Mouse (Mus musculus) adrenal gland, adult 8-10 months (tissue): Measurements from ENCODE around the gene Ubp1. TPM values are rescaled to one million over a fixed set of nuclear protein-coding genes. Genes with fewer than 3 reads are reported as not detected.

Source experiments
- DNase-seq: peaks from one replicate; pipeline ENCODE4 v3.0.0; 2022
- total RNA-seq, 4 experiments: library from RNA; stranded (reverse); gene quantifications; 2 replicates each; pipeline ENCODE4 v1.2.4; 2022

The Ubp1 gene
- total RNA-seq, 4 experiments from 2014 or later = 47.4 to 79.2 (median 66.6) TPM

DNA sequence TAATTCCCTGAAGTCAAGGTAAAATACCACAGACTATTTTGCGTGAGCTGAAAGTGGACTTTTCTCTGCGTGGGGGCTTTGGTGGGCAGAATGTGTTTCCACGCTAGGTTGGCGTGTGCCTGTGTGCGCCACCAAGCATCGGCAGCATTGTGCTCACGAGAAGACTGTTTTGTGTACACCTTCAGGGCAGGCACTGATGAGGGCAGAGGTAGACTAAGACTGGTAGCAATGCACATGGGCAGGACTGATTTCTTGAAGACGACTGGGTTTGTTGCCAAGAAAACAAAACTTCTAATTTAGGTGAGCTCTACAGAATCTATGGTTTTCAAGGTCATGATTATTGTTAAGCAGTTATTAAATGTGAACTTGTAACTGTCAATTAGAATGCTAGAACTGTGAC, 38.7 kb downstream of the Ubp1 start:
- DNase-seq = no peak

DNA sequence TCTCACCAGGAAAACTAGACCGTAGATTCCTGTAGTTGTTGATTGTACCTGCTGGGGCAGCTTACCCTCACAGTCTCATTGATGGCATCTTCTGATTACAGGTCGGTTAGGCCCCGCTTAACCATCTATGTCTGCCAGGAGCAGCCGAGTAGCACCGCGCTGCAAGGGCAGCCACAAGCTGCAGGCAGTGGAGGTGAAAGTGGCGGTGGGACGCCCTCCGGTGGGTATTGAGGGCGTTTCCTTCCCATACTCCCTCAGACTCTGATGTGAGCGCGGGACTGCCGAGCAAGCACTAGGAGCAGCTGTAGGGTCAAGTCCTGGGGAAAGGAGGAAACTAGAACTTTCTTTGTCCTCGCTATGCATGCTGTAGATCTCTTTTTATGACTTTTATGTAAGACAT, 39.3 kb downstream of the Ubp1 start:
- DNase-seq = no peak

DNA sequence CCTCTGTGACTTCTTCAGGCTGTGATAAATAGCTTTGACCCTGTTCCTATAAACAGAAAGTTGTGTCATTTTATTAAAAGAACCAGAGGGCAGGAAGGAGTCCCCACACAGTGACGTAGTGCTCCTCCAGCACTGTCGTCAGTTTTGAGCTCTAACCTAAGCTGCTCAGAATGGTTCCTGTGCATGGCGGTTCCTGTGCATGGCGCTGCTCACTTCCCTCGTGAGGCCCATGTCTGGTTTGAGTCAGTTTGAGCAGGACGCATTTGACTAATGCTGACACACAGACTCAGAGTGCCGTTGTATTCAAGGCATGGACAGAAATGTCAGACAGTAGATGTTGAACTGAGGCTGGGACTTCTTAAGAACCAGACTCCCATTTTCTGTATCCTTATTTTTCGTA, 40.9 kb downstream of the Ubp1 start:
- no peak for DNase-seq

DNA sequence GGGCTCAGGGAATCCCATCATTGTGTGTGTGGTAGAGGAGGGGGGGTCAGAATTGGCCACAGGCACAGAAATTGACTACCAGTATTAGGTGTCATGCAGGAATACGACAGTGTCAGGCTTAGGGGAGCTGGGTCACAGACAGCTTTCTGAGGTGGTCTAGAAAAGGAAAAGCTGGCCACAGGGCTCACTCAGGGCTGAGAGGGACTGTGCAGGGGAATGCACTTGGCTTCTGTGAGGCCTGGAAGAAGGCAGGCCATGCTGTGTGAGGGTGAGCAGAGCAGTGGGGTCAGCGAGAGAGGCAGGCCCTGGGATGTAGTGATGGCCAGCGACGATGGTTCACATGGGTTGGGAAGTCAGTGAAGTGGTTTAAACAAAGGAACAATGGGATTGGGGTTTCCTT, 43.1 kb downstream of the Ubp1 start:
- no peak for DNase-seq

DNA sequence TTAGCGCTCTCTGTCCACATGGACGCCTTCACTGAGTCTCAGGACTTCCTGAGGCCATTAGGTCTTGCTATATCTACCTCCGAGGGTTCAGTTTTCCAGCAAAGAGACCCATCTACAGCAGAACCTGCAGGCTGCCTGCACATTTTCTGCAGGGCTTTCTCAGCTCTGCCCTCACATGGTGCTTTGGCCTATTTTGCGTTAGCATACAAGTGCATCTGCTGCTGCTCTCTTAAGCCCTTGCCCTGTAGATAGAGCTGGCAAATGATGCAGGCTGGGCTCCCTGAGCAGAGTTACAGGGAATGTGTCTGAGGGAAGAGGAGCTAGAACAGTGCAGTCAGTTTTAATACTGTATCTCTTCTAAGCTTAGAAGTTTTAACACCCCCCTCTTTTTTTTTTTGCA, 44.2 kb downstream of the Ubp1 start:
- no peak for DNase-seq

DNA sequence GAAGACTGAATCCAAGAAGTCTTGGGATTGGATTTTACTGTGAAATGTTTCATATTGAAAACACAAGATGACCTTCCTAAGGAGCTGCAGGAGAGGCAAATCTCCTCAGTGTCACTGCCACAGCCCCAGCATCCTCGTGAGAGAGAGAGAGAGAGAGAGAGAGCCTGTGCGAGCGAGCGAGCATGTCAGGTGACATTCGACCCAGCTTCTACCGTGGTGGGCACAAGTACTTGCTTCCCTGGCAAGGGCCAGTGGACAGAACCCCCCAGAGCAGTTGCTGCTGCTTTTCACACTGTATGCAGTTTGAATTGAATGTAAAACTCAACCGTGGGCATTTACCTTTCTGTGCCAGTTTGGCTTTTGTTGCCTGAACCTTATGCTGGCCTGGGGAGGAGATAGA, 44.7 kb downstream of the Ubp1 start:
- DNase-seq = no peak

DNA sequence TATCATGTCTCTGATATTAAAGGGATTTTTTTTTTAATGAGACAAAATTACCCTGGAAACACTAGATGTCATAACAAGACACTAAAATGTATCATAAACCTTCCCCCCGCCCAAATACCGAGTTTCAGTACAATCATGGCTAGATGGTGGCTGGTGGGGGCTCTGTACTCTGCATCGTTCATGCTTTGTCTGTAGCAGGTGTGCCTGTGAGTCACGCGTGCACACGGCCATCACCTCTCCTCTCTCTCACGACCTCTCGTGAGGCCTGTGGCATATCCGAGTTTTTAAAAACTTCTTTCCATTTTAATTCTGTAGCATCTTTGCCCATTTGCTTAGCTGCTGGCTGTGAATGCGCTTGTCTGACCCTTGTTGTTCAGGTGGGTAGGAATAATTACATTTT, 45.5 kb downstream of the Ubp1 start:
- no peak for DNase-seq

DNA sequence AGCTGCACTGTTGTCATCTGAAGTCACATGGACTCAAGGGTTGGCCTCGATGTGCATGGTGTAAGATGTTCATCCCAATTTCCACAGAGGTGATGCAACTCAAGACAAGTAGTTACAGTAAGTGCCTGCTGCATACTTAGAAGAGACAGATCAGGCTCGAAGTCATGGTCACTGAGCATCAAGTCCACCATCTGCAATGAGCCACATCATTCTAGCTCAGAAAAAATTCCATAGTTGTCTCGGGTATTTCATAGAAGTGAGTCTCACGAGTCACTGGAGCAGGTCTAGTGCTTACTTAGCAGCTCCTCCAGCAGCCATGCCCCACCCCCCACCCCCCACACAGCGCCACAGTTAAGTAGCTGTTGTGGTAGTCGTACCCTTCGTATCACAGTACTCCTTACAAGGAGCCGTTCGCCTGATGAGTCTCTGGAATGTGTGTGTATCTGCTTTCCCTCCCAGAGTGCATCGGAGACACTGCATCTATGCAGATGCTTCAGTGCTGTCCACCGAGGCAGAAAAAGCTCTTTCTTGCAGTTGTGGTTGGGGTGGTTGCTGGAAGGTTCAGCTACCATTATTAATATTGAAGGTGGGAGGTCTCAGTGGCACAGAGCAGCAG, 46.6 kb downstream of the Ubp1 start:
- DNase-seq = no peak

DNA sequence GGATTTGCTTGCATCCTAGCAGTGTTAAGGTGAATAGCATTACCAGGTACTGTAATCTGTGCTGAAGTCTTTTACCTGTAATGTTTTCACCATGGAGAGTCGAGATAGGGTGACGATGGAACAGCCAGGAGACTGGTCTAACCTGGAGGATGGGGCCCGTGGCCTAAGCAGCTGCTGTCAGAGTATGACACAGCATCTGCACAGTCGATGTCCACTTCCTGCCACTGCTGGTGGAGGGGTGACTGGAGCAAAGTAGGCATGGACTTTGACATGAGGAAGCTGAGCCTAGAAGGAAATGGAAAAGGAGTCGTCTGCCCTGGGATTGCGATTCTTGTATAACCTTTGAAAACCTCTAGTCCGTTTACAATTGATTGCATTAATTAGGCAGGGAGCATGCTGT, 47.9 kb downstream of the Ubp1 start:
- DNase-seq = no peak

DNA sequence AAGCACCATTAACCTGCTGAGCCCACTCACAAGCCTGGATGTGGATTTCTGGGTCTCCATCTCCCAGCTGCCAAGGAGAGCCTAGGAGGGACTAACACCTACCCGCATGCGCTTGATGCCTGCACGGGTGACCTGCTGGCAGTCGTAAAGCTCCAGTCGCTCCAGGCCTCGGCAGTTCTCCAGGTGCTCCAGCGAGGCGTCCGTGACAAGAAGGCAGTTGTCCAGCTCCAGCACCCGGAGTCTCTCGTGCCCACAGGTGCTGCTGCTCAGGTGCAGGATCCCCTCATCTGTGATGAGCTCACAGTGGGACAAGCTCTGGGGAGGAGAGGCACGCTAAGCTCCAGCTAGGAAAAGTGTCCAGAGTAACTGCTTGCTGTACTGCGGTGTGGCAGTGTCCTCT, 48.6 kb downstream of the Ubp1 start:
- DNase-seq = no peak

DNA sequence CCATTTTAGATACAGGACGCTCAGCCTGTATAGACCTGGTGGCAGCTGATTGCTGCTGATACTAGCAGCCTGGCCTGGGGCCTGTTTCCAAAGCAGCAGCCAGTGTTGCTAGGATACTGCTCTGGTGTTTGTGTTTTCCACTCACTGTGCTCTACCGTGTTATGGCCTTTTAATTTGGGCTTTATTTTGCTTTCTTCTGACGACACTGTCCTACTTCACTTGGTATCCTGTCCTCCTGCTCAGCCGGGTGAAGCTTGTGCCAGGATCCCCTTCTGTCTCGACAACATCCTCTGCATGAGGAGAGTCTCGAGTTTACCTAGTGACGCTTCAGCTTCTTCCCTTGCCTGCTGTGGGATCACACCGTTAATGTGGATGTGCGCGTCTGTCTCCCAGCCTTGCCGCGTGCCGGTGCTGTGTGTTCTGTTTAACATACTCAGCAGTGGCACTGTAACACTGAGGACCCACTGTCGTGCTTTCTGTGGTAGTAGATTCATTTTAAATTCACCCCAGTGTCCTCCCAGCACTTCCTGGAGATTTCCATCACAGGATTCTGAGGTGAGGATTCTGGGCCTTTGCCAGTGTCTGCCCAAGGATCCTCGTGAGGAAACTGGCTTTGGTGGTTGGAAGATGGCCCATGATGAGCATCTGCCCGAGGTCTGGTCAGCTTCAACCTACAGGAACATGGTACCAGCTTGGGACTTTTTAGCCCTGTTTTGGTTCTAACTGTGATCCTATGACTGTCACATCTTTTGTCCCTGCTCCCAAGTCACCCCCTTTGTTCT, 50.6 kb downstream of the Ubp1 start:
- peak; percentile 23 for DNase-seq

DNA sequence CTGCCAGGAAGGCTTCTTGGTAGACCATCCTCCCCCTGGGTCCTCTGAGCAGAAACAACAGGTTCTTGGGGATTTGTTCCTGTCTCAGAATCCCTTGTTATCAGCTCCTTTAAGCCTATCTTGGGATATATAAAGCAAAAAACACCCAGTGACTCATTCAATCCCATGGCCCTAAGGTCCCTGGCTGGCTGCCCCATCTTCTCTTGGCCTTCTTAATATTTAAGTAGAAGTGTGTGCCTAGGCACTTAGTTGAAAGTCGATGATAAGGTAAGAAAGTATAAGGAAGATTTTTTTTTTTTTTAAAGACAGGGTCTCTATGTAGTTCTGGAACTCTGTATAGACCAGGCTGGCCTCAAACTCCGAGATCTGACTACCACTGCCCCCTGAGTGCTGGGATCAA, 51.7 kb downstream of the Ubp1 start:
- no peak for DNase-seq

DNA sequence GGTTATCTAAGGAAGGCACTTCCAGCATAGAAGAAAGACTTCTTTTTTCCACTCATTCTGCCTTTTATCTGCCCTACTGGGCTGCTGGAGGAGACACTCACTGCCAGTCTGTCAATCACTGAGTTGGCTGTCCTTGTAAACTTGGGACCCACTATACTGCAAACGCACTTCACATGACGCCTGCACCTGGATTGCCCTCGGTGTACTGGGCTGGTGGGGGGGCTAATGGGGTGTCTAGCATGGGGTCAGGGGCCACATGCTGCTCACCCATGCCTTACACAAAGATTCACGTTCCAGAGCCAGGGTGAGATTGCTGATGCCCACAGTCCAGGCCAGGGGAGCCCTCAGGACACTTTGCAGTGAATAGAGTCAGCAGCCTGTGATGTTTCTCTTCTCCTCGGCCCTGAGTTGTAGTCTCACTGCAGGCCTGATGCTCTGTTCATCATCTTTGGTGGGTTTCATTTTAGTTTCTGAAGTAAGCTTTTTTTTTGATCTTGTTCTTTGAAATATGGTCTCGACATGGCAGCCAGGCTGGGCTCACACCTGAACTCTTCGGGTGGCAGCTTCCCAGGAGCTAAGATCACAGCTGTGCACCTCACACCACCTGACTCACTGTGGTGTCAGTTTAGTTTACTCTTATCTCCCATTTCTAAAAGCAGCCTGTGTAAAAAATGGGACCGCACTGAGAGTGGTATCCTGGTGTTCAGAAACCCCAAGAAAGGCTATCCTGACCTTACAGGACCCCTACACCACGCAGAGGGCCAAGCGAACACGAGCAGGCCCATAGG, 52.3 kb downstream of the Ubp1 start:
- no peak for DNase-seq

DNA sequence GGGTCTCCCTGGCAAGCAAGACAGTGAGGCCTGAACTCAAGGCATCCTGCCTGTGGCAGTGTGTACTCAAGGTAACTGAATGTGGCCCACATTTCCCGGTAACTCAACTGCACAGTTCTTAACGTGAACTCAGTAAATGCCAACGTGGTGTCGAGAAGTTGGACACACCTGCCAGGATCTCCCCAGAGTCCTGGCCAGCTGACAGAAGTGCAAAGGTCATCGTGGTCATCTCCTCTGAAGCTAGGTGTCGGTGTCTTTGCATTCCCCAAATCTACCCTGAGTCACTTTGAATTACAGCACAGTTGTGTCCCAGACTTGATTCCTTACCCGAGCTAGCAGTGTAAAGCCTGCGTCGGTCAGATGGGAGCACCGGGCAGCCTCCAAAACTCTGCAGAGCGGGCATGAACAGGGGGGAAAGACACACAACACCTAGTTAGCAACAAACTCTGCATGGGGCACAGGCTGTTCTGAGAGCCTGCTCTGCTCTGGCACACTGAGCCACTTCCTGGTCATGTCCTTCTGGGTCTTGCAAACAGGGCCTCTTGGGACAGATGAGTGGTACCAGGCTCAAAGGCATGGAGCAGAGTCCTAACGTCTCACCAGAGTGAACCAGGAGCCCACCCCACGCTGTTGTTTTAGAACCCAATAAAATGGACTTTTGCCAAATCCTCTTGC, 54.3 kb downstream of the Ubp1 start:
- no peak for DNase-seq

DNA sequence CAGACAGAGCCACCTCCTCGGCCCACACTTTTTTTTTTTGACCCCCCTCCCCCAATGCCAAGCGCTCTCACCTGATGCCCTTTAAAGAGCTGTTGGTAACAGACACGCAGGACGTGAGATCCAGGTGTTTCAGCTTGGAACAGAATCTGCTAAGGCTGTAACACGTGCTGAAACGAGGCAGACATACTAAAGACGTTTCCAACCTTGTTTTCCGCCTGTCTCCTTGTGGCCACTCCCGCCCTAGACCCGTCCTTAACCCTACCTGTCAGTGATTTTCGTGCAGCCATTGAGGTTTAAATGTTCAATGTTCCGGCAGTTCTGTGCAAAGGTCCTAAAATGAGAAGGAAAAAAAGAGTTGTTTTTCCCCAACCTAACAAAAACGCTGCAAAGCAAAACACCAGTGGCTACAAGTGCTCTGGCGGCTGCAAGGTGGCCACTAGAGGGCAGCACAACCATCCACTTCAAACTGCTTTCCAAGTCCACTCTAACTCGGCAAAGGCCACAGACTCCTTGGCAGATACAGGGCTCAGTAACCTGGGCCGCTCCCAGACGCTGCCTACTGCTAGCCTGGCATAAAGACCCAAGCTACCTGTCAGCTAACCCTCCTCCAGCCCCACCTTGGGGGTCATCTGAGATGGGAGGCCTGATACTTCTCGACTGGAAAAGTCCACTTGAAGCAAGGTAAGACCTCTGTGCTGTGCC, 60.0 kb downstream of the Ubp1 start:
- DNase-seq = peak; percentile 64

DNA sequence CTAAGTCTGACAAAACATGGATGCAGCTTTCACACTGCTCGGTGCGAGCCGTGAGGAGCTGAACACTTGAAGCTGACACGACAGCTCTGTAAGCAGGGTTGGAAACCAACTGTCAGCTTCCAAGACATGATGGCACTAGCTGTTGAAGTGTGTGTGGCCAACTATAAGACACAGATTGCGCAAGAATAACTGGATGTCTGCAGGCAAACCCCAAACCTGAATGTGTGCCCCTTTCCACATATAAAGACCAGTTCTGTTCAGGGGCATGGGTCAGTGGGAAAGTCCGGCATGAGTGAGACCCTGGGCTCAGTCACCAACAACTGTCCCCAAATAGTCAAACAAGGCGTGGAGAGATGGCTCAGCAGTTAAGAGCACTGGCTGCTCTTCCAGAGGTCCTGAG, 62.1 kb downstream of the Ubp1 start:
- no peak for DNase-seq

DNA sequence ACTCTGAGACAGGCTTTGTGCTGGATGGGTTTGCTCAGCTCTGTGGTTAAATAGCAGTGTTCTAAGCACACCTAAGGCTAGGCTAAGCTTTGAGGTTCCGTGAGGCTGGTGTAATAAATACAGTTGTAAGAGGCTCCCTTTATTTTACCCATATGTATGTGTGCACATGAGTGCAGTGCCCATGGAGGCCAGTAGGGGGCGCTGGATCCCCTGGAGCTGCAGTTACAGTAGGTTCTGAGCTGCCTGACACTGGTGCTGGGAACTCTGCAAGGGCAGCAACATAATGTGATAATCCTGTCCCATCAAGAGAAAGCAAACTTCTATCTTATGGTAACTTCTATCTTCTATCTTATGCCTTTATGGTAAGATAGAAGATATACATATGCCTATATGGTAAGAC, 67.6 kb downstream of the Ubp1 start:
- DNase-seq = no peak

DNA sequence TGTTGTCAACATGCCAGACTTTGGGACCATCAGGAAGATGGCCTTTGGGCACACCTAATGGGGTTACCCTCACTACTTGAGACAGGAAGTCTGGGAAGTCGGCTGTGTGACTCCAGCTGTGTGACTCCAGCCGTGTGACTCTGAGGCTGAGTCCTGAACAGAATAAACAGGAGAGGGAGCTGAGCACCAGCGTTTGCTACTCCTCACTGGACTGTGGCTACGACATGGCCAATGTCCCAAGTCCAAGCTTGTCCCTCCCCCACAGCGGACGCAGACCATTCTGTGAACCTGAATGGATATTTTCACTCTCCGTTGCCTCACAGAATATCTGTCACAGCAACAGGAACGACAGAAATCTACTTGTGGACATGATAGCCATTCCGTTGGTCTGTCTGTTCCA, 76.1 kb downstream of the Ubp1 start:
- DNase-seq = no peak

DNA sequence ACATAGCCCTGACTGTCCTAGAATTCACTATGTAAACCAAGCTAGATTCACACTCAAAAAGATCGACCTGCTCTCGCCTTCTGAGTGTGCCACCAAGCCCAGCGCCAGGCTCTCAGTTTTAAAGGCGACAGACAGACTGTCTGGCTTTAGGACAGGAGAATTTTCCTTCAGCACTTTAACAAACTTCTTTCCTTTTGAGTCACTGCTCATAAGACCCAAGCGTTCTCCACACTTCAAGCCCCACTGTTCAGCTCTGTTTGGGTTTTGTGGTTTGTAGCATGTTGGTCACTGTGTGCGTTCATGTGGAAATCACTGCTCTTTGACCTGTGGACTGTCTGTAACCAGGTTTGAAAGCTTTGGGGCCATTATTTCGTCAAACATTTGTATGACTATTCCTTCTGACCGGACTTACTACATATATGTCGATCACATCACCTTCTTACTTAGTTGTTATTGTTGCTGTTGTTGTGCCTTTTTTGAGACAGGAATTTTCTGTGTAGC, 77.2 kb downstream of the Ubp1 start:
- DNase-seq = no peak

DNA sequence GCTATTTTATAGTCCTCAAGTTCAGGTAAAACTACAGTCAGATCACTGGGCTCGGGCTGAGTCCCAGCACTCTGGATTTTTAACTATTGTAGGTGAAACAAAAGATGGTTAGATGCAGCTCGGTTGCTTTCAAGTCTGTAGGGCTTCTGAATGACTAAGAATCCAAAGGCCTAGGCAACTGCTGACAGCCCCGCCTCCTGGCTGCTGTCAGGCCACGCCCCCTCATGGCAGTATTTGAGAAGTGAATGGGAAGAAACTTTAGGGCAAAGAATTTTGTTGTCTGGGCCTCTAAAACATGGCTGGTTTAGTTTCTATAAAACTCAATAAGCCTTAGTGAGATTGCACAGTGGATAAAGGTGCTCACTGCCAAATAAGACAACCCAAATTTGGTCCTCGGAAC, 78.8 kb downstream of the Ubp1 start:
- no peak for DNase-seq

DNA sequence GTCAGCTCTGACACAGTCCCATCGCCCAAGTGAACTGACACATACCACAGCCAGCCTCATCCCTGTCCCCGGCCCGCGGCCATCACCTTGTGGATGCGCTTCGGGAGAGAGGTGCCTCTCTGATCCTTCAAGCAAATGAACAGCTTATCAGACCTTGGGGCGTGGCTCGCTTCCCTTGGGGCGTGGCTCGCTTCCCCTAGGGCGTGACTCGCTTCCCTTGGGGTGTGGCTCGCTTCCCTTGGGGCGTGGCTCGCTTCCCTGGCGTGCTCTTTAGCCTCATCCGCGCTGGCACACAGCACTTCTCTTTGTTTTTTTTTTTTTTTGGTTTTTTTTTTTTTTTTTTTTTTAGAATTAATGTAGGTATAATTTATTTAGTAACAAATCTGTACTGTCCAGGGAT, 80.5 kb downstream of the Ubp1 start:
- no peak for DNase-seq

DNA sequence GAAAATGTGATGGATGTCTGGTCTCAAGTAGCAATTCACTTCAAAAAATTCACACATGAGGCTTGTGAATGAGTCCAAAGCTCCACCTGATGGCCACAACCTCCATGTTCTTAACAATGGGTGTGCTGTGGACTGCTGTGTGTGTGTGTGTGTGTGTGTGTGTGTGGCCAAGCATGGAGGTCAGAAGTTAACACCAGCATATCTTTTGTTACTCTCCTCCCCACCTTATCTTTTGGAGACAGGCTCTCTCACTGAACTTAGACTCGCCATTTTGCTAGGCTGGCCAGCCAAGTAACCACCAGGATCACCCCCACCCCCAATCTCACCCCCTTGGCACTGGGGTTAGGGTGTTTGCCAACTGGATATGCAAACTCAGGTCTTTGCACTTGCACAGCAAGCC, 83.3 kb downstream of the Ubp1 start:
- no peak for DNase-seq
